Mouse (Mus musculus) hindbrain, embryonic 16.5 days (tissue): ENCODE measurements at regions not wholly inside any gene's neighbourhood (a gene's known extent, or its start where the extent isn't known, plus 50 kb on each side); places are given as distances from the start of the nearest gene placed in this dataset.
A peak's percentile ranks its signal among the peaks of the same experiment; 100 is the strongest.

Experiments
- ATAC-seq: fragments of 200-750 bp; cut with Nextera tagmentation; 2 replicates; pipeline ENCODE4 v1.8.0; 2017; ENCODE audit warnings: moderate TSS enrichment, moderate library complexity
- H3K27ac ChIP-seq: fragments of 300-500 bp; sonication (generic); 2 replicates; pipeline ENCODE4 v1.5.1; 2014; ENCODE audit warnings: low read depth, mild to moderate bottlenecking, control low read depth, low read length, moderate library complexity
- H3K27me3 ChIP-seq: fragments of 300-500 bp; sonication (generic); replicated peaks from 2 replicates; pipeline ENCODE4 v1.6.1; 2014; ENCODE audit warnings: low read length; ENCODE audit not compliant: control insufficient read depth, insufficient read depth
- H3K36me3 ChIP-seq: fragments of 300-500 bp; sonication (generic); 2 replicates; pipeline ENCODE4 v1.6.1; 2014; ENCODE audit warnings: mild to moderate bottlenecking, low read length, moderate library complexity, mixed read lengths; ENCODE audit not compliant: control insufficient read depth, insufficient read depth
- H3K4me1 ChIP-seq: fragments of 300-500 bp; sonication (generic); 2 replicates; pipeline ENCODE4 v1.6.1; 2014; ENCODE audit warnings: low read depth, low read length; ENCODE audit not compliant: control insufficient read depth, insufficient read depth
- H3K4me2 ChIP-seq: fragments of 300-500 bp; sonication (generic); 2 replicates; pipeline ENCODE4 v1.6.1; 2014; ENCODE audit warnings: mild to moderate bottlenecking, low read length, control low read depth, moderate library complexity
- H3K4me3 ChIP-seq: fragments of 300-500 bp; sonication (generic); 2 replicates; pipeline ENCODE4 v1.5.1; 2014; ENCODE audit warnings: mild to moderate bottlenecking, low read length, control low read depth, moderate library complexity
- H3K9ac ChIP-seq: fragments of 300-500 bp; sonication (generic); 2 replicates; pipeline ENCODE4 v1.6.1; 2014; ENCODE audit warnings: low read depth, mild to moderate bottlenecking, control low read depth, low read length, moderate library complexity
- H3K9me3 ChIP-seq: fragments of 300-500 bp; sonication (generic); 2 replicates; pipeline ENCODE4 v1.6.1; 2014; ENCODE audit warnings: mild to moderate bottlenecking, low read length, moderate library complexity; ENCODE audit not compliant: control insufficient read depth
- WGBS: fragments of 180-500 bp; shearing (Covaris S2); extraction: QIAGEN DNeasy Blood & Tissue Kit; methylation state at CpG from one replicate; pipeline ENCODE4 v1.1.7; 2014; 5-methylcytosine and 5-hydroxymethylcytosine counted together

DNA sequence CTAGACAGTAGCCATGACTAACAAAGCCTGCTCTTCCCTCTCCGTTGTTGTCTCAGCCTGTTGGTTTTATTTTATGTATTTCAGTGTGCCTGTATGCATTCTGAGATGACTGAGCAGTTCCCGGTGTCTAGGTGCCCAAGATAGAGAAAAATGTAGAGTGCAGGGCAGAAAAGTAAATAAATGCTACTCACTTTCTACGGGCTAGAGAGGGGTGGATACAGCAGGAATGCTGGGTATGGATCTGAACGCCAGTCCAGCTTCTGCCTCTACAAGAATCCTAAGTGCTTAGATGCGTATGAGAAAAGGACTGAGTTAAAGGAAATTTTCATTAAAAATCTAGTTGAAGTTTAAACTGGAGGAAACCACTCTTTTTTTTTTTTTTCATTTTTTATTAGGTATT lies 149.4 kb upstream of the Tbx20 start:
- ATAC-seq = no peak
- Histone ChIP-seq H3K9ac (no peak overlapping the region), H3K27ac (no peak overlapping the region), H3K36me3 (no peaks in the 10 kb centered on the region), H3K4me2 (no peak overlapping the region), H3K27me3 (no peaks in the 10 kb centered on the region), H3K4me3 (no peak overlapping the region), H3K4me1 (no peaks in the 10 kb centered on the region), H3K9me3 (no peaks in the 10 kb centered on the region)
- WGBS = 87% methylated on average over 5 of the region's 5 CpGs

GRCm38 (mm10) chr9:24937731-24938130 lies 151.5 kb upstream of the Gm10181 start:
- Histone ChIP-seq H3K27me3 (no peaks in the 10 kb centered on the region), H3K27ac (no peak overlapping the region), H3K4me3 (no peak overlapping the region), H3K9me3 (no peaks in the 10 kb centered on the region), H3K4me2 (no peak overlapping the region), H3K4me1 (no peaks in the 10 kb centered on the region), H3K36me3 (no peaks in the 10 kb centered on the region), H3K9ac (no peak overlapping the region)
- ATAC-seq = no peak
- 60% methylated on average over 3 of the region's 3 CpGs for WGBS

- H3K9ac ChIP-seq = no peak overlapping the region
- no peak overlapping the region for H3K4me3 ChIP-seq
- no peaks in the 10 kb centered on the region for H3K27me3 ChIP-seq
- no peaks in the 10 kb centered on the region for H3K9me3 ChIP-seq
- H3K4me1 ChIP-seq = peaks cover 3% of the 10 kb centered on the region; the same call in 1 of the 2 replicates
- ATAC-seq = no peak
- H3K4me2 ChIP-seq = no peak overlapping the region
- H3K27ac ChIP-seq = no peak overlapping the region
- WGBS = 85% methylated on average over 5 of the region's 5 CpGs
- H3K36me3 ChIP-seq = no peaks in the 10 kb centered on the region
Measured at GRCm38 (mm10) chr9:24942943-24943342, 146.3 kb upstream of the Gm10181 start.

DNA sequence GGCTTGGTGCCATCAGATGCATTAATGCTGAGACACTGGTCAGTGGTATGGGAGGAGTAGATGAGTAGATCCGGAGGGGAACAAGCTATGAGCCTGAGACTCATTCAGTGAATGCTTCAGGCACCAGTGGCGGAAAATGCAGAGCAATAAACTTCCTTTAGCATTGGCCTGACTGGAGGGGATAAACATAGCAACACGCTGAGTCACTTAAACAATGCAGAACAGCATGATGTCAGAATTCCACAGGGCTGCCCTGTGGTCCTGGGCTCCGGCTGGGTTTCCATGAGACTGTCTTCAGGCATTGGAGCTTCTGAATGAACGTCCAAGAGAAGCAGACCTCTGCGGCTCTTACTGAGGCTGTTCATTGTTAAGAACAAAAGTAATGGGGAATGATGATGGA lies 145.4 kb upstream of the Gm10181 start:
- Histone ChIP-seq H3K9ac (no peak overlapping the region), H3K27ac (no peak overlapping the region), H3K4me1 (peaks cover 3% of the 10 kb centered on the region; the same call in 1 of the 2 replicates), H3K4me3 (no peak overlapping the region), H3K36me3 (no peaks in the 10 kb centered on the region), H3K4me2 (no peak overlapping the region), H3K9me3 (no peaks in the 10 kb centered on the region), H3K27me3 (no peaks in the 10 kb centered on the region)
- 5% methylated on average over 6 of the region's 6 CpGs for WGBS
- peak; percentile 72 for ATAC-seq

GRCm38 (mm10) chr9:24952516-24952915 lies 136.7 kb upstream of the Gm10181 start:
- no peak for ATAC-seq
- Histone ChIP-seq H3K4me2 (no peak overlapping the region), H3K9me3 (no peaks in the 10 kb centered on the region), H3K36me3 (no peaks in the 10 kb centered on the region), H3K4me3 (no peak overlapping the region), H3K9ac (no peak overlapping the region), H3K27ac (no peak overlapping the region), H3K27me3 (no peaks in the 10 kb centered on the region), H3K4me1 (no peaks in the 10 kb centered on the region; the same call in 1 of the 2 replicates)
- WGBS = 30% methylated on average over 23 of the region's 23 CpGs

DNA sequence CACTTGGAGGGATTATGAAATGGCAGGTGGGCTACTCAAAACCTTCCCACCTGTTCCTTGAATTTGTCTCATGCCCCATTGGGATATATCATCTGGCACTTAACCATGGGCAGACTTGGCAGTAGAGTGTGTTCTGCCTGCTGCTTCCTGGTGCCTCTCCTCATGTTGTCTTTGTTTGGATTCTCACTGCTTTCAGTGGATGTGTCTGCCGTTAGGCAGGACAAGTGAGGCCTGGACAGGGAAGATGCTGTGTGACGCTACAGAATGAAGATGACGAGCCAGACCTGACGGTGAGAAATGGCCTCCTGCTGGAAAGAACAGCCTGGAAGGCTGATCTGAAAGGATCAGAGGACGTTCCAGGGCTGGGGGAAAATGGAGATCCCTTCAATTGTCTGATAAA lies 133.6 kb upstream of the Gm10181 start:
- no peak overlapping the region for H3K9ac ChIP-seq
- H3K27ac ChIP-seq = no peak overlapping the region
- H3K4me1 ChIP-seq = no peaks in the 10 kb centered on the region; the same call in 1 of the 2 replicates
- no peaks in the 10 kb centered on the region for H3K27me3 ChIP-seq
- no peaks in the 10 kb centered on the region for H3K9me3 ChIP-seq
- H3K4me2 ChIP-seq = no peak overlapping the region
- no peaks in the 10 kb centered on the region for H3K36me3 ChIP-seq
- no peak overlapping the region for H3K4me3 ChIP-seq
- ATAC-seq = no peak
- WGBS = 38% methylated on average over 5 of the region's 5 CpGs

DNA sequence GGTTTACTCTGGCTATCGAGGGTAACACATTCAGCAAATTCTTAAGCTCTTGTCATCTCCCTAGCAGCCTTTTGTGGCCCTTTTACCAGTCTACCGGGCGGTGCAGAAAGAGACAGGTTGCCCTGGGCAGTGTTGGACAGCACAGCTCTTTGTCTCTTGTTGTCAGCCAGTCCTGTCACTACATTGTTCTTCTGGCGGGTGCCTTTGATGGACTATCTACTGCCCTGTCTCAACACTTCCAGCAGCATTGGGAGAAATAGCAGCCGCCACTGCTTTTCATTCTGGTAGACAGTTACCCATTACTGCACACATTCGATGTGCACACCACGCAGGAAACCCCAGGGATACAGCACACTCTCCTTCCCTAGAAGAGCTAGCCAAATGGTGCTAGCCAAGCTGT lies 132.7 kb upstream of the Gm10181 start:
- Histone ChIP-seq H3K4me1 (no peaks in the 10 kb centered on the region; the same call in 1 of the 2 replicates), H3K9ac (no peak overlapping the region), H3K9me3 (no peaks in the 10 kb centered on the region), H3K27ac (no peak overlapping the region), H3K36me3 (no peaks in the 10 kb centered on the region), H3K27me3 (no peaks in the 10 kb centered on the region), H3K4me2 (no peak overlapping the region), H3K4me3 (no peak overlapping the region)
- 16% methylated on average over 7 of the region's 7 CpGs for WGBS
- peak; percentile 42; the same call in 1 of the 2 replicates for ATAC-seq

DNA sequence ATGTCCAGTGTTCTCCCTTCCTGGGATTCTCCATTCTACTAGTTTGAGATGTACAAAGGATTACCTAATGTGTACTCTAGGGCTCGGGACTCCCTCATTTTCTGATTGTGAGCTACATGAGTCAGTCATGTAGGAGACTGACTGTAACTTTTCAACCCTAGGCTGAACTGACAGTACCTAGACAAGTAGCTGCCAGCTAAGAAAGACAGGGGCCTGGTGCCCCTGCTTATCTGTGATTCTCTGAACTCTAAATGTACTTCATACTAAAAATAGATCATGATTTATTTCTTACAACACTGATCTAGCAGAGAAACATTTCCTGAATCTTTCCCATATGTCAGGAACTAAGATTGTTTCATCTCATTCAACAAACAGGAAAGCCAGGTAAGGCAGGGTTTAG lies 125.9 kb upstream of the Gm10181 start:
- no peaks in the 10 kb centered on the region for H3K27me3 ChIP-seq
- H3K27ac ChIP-seq = no peak overlapping the region
- H3K9ac ChIP-seq = no peak overlapping the region
- H3K4me3 ChIP-seq = no peak overlapping the region
- 76% methylated on average over 1 of the region's 1 CpGs for WGBS
- no peak overlapping the region for H3K4me2 ChIP-seq
- no peaks in the 10 kb centered on the region for H3K36me3 ChIP-seq
- H3K4me1 ChIP-seq = no peaks in the 10 kb centered on the region
- ATAC-seq = no peak
- H3K9me3 ChIP-seq = no peaks in the 10 kb centered on the region

DNA sequence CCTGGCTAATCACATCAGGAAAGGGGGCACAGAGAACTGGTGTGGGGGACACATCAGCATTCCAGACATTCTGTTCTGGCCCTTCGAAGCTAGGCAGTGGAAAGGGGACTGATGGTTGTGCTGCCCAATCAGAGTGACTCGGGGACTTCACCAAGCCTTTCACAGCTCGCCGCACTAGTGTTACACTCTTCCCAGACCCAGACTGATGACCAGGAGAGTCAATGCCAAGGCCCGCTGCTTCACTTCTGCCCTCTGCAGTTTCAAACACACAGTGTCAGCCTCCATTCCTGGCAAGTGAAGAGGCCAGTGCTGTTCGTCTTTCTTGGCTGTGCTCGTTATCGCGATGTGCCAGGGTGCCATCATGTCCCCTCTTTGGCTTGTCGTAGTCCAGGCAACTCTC lies 121.7 kb upstream of the Gm10181 start:
- no peak overlapping the region for H3K4me3 ChIP-seq
- H3K36me3 ChIP-seq = no peaks in the 10 kb centered on the region
- H3K9me3 ChIP-seq = no peaks in the 10 kb centered on the region
- no peak overlapping the region for H3K4me2 ChIP-seq
- no peak overlapping the region for H3K27ac ChIP-seq
- no peaks in the 10 kb centered on the region for H3K4me1 ChIP-seq
- no peak; the same call in 1 of the 2 replicates for ATAC-seq
- H3K27me3 ChIP-seq = no peaks in the 10 kb centered on the region
- no peak overlapping the region for H3K9ac ChIP-seq
- 62% methylated on average over 10 of the region's 10 CpGs for WGBS
